Mouse (Mus musculus): ENCODE results near the gene Ptrh2. TPM values are rescaled to one million over a fixed set of nuclear protein-coding genes. Genes with fewer than 3 reads are reported as not detected.

Gene Ptrh2
- polyA plus RNA-seq, 1 experiment from 2014 or later, result 30.6 TPM

DNA sequence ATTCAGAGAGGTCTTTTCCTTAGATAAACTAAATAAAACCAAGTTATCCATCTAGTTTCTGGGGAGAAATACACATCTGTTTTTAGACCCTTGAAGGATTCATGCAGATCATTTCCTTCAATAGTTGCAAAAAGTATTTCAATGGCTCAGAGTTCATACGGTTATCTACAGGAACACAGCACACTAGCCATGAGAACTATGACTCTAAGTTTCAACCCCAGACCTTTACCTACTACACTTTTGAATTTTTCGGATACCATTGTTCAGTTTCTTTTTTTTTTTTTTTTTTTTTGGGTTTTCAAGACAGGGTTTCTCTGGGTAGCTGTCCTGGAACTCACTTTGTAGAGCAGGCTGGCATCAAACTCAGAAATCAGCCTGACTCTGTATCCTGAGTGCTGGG is 55.7 kb downstream of the Ptrh2 start:
- H3K4me2 ChIP-seq, result no peak overlapping the region
- no peak for ATAC-seq (replicated peaks)
- no peak overlapping the region for H3K9ac ChIP-seq
- no peaks in the 10 kb centered on the region for H3K9me3 ChIP-seq
- 0 out of 2 replicates have a peak, but pooled peaks cover under 1% of the 10 kb centered on the region for H3K36me3 ChIP-seq (replicated peaks)
- no peak overlapping the region for H3K27ac ChIP-seq
- H3K4me1 ChIP-seq, result no peaks in the 10 kb centered on the region
- no peaks in the 10 kb centered on the region for H3K27me3 ChIP-seq (replicated peaks)
- no peak overlapping the region for H3K4me3 ChIP-seq
- WGBS, result 93% methylated on average over 2 of the region's 2 CpGs

DNA sequence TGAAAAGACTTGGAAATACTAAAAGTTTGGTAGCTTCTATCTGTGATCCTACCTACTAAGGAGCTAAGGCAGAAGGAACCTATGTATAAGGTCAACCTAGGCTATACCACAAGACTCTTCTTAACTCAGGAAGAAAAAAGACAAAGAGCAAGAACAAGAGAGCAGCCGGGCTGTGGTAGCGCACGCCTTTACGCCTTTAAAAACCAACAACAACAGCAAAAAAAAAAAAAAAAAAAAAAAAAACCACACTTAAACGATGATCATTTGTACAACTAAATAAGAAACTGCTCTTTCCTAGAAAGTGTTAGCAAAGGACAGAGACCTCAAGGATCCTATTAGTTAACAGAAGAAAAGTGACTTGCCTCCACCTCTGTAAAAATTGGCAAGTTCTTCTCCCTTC is 57.7 kb downstream of the Ptrh2 start:
- Histone ChIP-seq H3K4me2 (no peak overlapping the region), H3K27ac (no peak overlapping the region), H3K9me3 (no peaks in the 10 kb centered on the region), H3K9ac (no peak overlapping the region), H3K4me3 (no peak overlapping the region), H3K27me3 (replicated peaks) (no peaks in the 10 kb centered on the region), H3K36me3 (replicated peaks) (no peaks in the 10 kb centered on the region), H3K4me1 (no peaks in the 10 kb centered on the region; the same call in 1 of the 2 replicates)
- 97% methylated on average over 5 of the region's 5 CpGs for WGBS
- no peak for ATAC-seq (replicated peaks)

Other genes starting within 250 kb of the Ptrh2 start
- 16.0 and 16.8 TPM in 2 replicates for gene Rnft1, start 199.3 kb upstream of the Ptrh2 start, polyA plus RNA-seq (2015; fragmentation: Nextera tagmentation; extraction: Ambion mirVana)
- gene Rps6kb1, start 139.2 kb upstream of the Ptrh2 start, polyA plus RNA-seq (2015; fragmentation: Nextera tagmentation; extraction: Ambion mirVana), result 49.5 and 53.2 TPM in 2 replicates
- gene Tubd1, start 139.0 kb upstream of the Ptrh2 start, polyA plus RNA-seq (2015; fragmentation: Nextera tagmentation; extraction: Ambion mirVana), result 6.8 and 6.9 TPM in 2 replicates
- 111 TPM in 2 replicates for gene Vmp1, start 149 bp upstream of the Ptrh2 start, polyA plus RNA-seq (2015; fragmentation: Nextera tagmentation; extraction: Ambion mirVana)
- 152 and 166 TPM in 2 replicates for gene Cltc, start 73.6 kb downstream of the Ptrh2 start, polyA plus RNA-seq (2015; fragmentation: Nextera tagmentation; extraction: Ambion mirVana)
- gene Dhx40, start 123.8 kb downstream of the Ptrh2 start, polyA plus RNA-seq (2015; fragmentation: Nextera tagmentation; extraction: Ambion mirVana), result 21.7 and 22.6 TPM in 2 replicates

Measured in midbrain, embryonic 15.5 days (tissue).